ENCODE assay signal across 8 mouse cellular contexts in genomic region chr19:47836701-47837526, GRCm38 (mm10). TPM values are rescaled to one million over a fixed set of nuclear protein-coding genes. Genes with fewer than 3 reads are reported as not detected.
DNase-seq lines count a peak whose midpoint lies in the region; ATAC-seq and TF ChIP-seq lines count a peak whose summit lies in the region.

No protein-coding gene starts in this region.

- H3K9ac ChIP-seq in forebrain, postnatal 0 days: peak overlapping the region; percentile 44

- DNase-seq in ES-CJ7 (ENCODE audit: low read depth, low spot score): peak; percentile 74
- peak; percentile 49 for DNase-seq in c-Kit-positive CD71-negative TER-119-negative erythroid progenitor cells, embryonic 14.5 days (ENCODE audit: low read depth)
- peak; percentile 79 for DNase-seq in forebrain, postnatal 0 days
- peak; percentile 55 to 58 for DNase-seq in layer of hippocampus, postnatal 14 days (ENCODE audit: low spot score in 2 of 2)
- DNase-seq in lung, postnatal 10 days: peak; percentile 64
- DNase-seq in ovary, postnatal 10 days (ENCODE audit: low spot score): peak; percentile 36
- peak; percentile 64 to 65 for DNase-seq in thymus, postnatal 36 days

- H3K27me3 ChIP-seq in forebrain, postnatal 0 days (ENCODE audit: insufficient read depth, low read length): peaks cover 7% of the 10 kb centered on the region; the same call in 1 of the 2 replicates

- ATAC-seq in forebrain, postnatal 0 days: peak; percentile 98
- ATAC-seq in hematopoietic stem cell, adult 5-6 weeks (replicated peaks in 1 of 2; ENCODE audit: insufficient read depth in 1 of 2, low FRiP score in 2 of 2, low TSS enrichment in 1 of 2, low read depth in 1 of 2, poor library complexity in 2 of 2, severe bottlenecking in 2 of 2): peak; percentile 92 to 96

- WGBS in forebrain, postnatal 0 days: 5% methylated on average over 45 of the region's 49 CpGs

- no peaks in the 10 kb centered on the region for H3K4me1 ChIP-seq in forebrain, postnatal 0 days (ENCODE audit: insufficient read depth)

- peak; percentile 67 for TF ChIP-seq CTCF in forebrain, postnatal 0 days (IDR thresholded peaks at IDR 0.05; ENCODE audit: low read depth)

- no peaks in the 10 kb centered on the region for H3K36me3 ChIP-seq in forebrain, postnatal 0 days (ENCODE audit: insufficient read depth)

- H3K4me3 ChIP-seq in forebrain, postnatal 0 days (ENCODE audit: low read depth, low read length): peak overlapping the region; percentile 54

- H3K9me3 ChIP-seq in forebrain, postnatal 0 days (ENCODE audit: low read length): no peaks in the 10 kb centered on the region

- H3K27ac ChIP-seq in forebrain, postnatal 0 days (ENCODE audit: low read depth, low read length): no peak overlapping the region

- peak overlapping the region; percentile 86 for H3K4me2 ChIP-seq in forebrain, postnatal 0 days (ENCODE audit: low read depth)

RNA-seq across cellular contexts. Expression of gene Gsto1, which starts 17.9 kb away (rescaled TPM):
- 120 and 187 TPM in 2 replicates for total RNA-seq in forebrain, postnatal 0 days (2014; rRNA removed)
- 166 and 184 TPM in 2 replicates for polyA plus RNA-seq in forebrain, postnatal 0 days (2015; fragmentation: Nextera tagmentation; extraction: Ambion mirVana)
- total RNA-seq in hematopoietic stem cell, adult 5-6 weeks (2017): 96.4 and 117 TPM in 2 replicates
- total RNA-seq in layer of hippocampus, postnatal 14 days (2021): 10 to 100 TPM; 74.0 to 77.7 TPM

RNA-seq across cellular contexts. Expression of gene Gsto2, which starts 28.4 kb away (rescaled TPM):
- total RNA-seq in forebrain, postnatal 0 days (2014; rRNA removed): 0.77 and 0.95 TPM in 2 replicates
- 0.88 and 0.93 TPM in 2 replicates for polyA plus RNA-seq in forebrain, postnatal 0 days (2015; fragmentation: Nextera tagmentation; extraction: Ambion mirVana)
- not detected in 2 replicates for total RNA-seq in hematopoietic stem cell, adult 5-6 weeks (2017)
- total RNA-seq in layer of hippocampus, postnatal 14 days (2021): 1 to 10 TPM; 1.8 to 3.0 TPM
